Mouse (Mus musculus): ENCODE data around the gene Borcs8.

- TF ChIP-seq EP300 (IDR thresholded peaks at IDR 0.05; ENCODE audit: low read depth) (no peak), CTCF (IDR thresholded peaks at IDR 0.05; ENCODE audit: low read depth) (no peak)
Observed at GRCm38 (mm10) chr8:70114892-70115291, 24.4 kb upstream of the Borcs8 start.
